Mouse (Mus musculus): ENCODE results near the gene Gm9508.

GRCm38 (mm10) chr10:77709831-77710230 is 12.8 kb upstream of the Gm9508 start:
- peak; percentile 37 for TF ChIP-seq CTCF (IDR thresholded peaks at IDR 0.05; ENCODE audit: low read depth)
- TF ChIP-seq EP300 (optimal IDR thresholded peaks at IDR 0.05), result no peak
